Mouse (Mus musculus) thymus, adult 2 months (tissue): ENCODE data around the gene Map4k3.

Experiments
- CTCF ChIP-seq: fragments of 200-500 bp; IDR thresholded peaks from 2 replicates; pipeline ENCODE4 v1.5.1; 2012; ENCODE audit warnings: mild to moderate bottlenecking, control low read depth, low read length, moderate library complexity, borderline replicate concordance; ENCODE audit not compliant: control insufficient read depth, poor library complexity, insufficient read depth; ENCODE audit errors: extremely low read depth
- POLR2A ChIP-seq: fragments of 200-500 bp; IDR thresholded peaks from 2 replicates; pipeline ENCODE4 v1.6.1; 2012; ENCODE audit warnings: mild to moderate bottlenecking, low read length, control low read depth, moderate library complexity; ENCODE audit not compliant: control insufficient read depth, poor library complexity, insufficient read depth; ENCODE audit errors: extremely low read depth

- TF ChIP-seq CTCF (no peak), POLR2A (no peak)
Measured at GRCm38 (mm10) chr17:80683041-80683440, 45.2 kb downstream of the Map4k3 start.
